Mouse (Mus musculus) cortical plate, adult 2 months (tissue): ENCODE measurements around the gene Rps3.

ENCODE experiments used
- CTCF ChIP-seq: fragments of 200-500 bp; IDR thresholded peaks from 2 replicates; pipeline ENCODE4 v1.5.1; 2011; ENCODE audit warnings: mild to moderate bottlenecking, control low read depth, low read length; ENCODE audit not compliant: insufficient read depth; ENCODE audit errors: extremely low read depth
- POLR2A ChIP-seq: fragments of 200-500 bp; IDR thresholded peaks from 2 replicates; pipeline ENCODE4 v1.6.1; 2011; ENCODE audit warnings: mild to moderate bottlenecking, low read length, control low read depth; ENCODE audit not compliant: insufficient read depth; ENCODE audit errors: extremely low read depth

DNA sequence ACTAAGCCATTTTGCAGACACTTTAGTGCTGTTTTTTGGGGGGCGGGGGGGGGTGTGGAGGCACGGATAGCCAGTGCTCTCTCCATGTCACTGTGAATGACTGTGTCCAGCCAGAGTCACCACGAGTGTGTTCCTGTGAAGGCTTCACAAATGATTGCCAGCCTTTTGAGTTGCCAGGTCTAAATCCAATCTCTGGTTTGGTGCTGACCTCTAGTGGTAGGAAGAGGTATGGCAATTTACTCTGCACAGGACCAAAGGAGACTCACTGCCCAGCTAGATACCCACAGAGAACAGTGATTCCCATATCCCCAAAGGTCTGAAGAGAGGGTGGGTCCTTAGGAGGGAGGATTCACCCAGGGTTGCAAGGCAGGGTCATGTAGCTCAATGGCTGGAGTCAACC, 32.8 kb downstream of the Rps3 start:
- peak; percentile 97 for TF ChIP-seq CTCF
- TF ChIP-seq POLR2A: no peak
